Mouse (Mus musculus) CH12.LX (cell line): Measurements from ENCODE around the gene Pgm2l1.

Experiments
- CHD2 ChIP-seq: IDR thresholded peaks from 2 replicates; pipeline ENCODE4 v1.6.1; 2011; ENCODE audit warnings: low read length, improper control_type of control experiment
- CTCF ChIP-seq, 2 experiments: IDR thresholded peaks in 1 of 2; conservative IDR thresholded peaks in 1 of 2; 2 replicates each; pipeline ENCODE4 v1.5.1; 2011 to 2012; ENCODE audit warnings: low read depth in 2 of 2, low read length in 2 of 2, improper control_type of control experiment in 1 of 2, inconsistent platforms in 1 of 2, mild to moderate bottlenecking in 1 of 2, moderate library complexity in 1 of 2
- ELF1 ChIP-seq: IDR thresholded peaks from 2 replicates; pipeline ENCODE4 v1.6.1; 2014; ENCODE audit warnings: low read depth, mild to moderate bottlenecking, inconsistent platforms, low read length, improper control_type of control experiment
- IRF4 ChIP-seq: IDR thresholded peaks from 2 replicates; pipeline ENCODE4 v1.6.1; 2014; ENCODE audit warnings: low read depth, mild to moderate bottlenecking, inconsistent platforms, low read length, improper control_type of control experiment
- MAFK ChIP-seq: IDR thresholded peaks from 2 replicates; pipeline ENCODE4 v1.6.1; 2011; ENCODE audit warnings: low read length, improper control_type of control experiment; ENCODE audit not compliant: insufficient replicate concordance
- MXI1 ChIP-seq: IDR thresholded peaks from 2 replicates; pipeline ENCODE4 v1.6.1; 2011; ENCODE audit warnings: mild to moderate bottlenecking, low read depth, low read length, improper control_type of control experiment
- POLR2A ChIP-seq: IDR thresholded peaks from 2 replicates; pipeline ENCODE4 v1.6.1; 2011; ENCODE audit warnings: low read depth, mild to moderate bottlenecking, improper control_type of control experiment, low read length
- POLR2AphosphoS2 ChIP-seq: IDR thresholded peaks from 2 replicates; pipeline ENCODE4 v1.6.1; 2011; ENCODE audit warnings: low read depth, low read length, improper control_type of control experiment
- RAD21 ChIP-seq: IDR thresholded peaks from 2 replicates; pipeline ENCODE4 v1.6.1; 2011; ENCODE audit warnings: low read depth, mild to moderate bottlenecking, low read length, improper control_type of control experiment, moderate library complexity
- RCOR1 ChIP-seq: conservative IDR thresholded peaks from 2 replicates; pipeline ENCODE4 v1.6.1; 2012; ENCODE audit warnings: low read depth, mild to moderate bottlenecking, inconsistent platforms, low read length, improper control_type of control experiment
- SIN3A ChIP-seq: IDR thresholded peaks from 2 replicates; pipeline ENCODE4 v1.6.1; 2012; ENCODE audit warnings: low read length, improper control_type of control experiment, inconsistent platforms
- TBP ChIP-seq: conservative IDR thresholded peaks from 2 replicates; pipeline ENCODE4 v1.6.1; 2011; ENCODE audit warnings: low read depth, low read length, improper control_type of control experiment
- ZKSCAN1 ChIP-seq: IDR thresholded peaks from 2 replicates; pipeline ENCODE4 v1.6.1; 2012; ENCODE audit warnings: low read depth, inconsistent platforms, low read length, improper control_type of control experiment, borderline replicate concordance
- ZMIZ1 ChIP-seq: IDR thresholded peaks from 2 replicates; pipeline ENCODE4 v1.6.1; 2012; ENCODE audit warnings: low read depth, mild to moderate bottlenecking, inconsistent platforms, low read length, improper control_type of control experiment

DNA sequence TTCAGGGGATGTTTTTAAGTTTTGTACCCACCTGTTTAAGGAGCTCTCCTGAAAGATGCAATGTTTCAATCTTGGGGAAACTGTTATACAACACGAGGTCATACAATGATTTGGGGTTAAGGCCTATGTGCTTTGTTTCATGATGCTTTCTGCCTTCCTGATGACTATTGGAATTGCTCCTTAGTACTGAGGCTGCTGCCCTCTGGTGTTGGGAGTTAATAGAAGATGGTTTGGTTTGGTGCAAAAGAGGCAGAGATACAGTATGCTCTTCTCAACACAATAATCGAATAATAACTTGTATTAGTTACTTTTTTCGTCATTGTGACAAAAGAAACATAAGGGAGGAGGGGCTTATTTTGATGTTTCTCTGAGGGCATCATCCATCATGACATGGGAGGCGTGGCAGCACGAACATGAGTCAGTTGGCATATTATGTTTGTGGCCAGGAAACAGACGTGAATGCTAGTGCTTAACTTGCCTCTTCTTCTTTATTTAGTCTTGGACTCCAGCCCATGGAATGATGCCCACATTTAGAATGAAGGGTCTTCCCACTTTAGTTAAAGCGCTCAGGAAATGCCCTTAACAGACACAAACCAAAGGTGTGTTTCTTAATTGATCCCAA is 7.2 kb downstream of the Pgm2l1 start:
- peak; percentile 32 to 88; a peak in 3 of 4 replicates for TF ChIP-seq CTCF (conservative IDR thresholded peaks at IDR 0.05 in 1 of 2, IDR thresholded peaks at IDR 0.05 in 1 of 2; ENCODE audit: low read depth in 2 of 2, low read length in 2 of 2)
- no peak for TF ChIP-seq ELF1
- TF ChIP-seq POLR2A = no peak
- no peak for TF ChIP-seq SIN3A
- peak; percentile 77 for TF ChIP-seq RAD21
- no peak for TF ChIP-seq POLR2AphosphoS2
- TF ChIP-seq CHD2 = no peak
- 0 out of 2 replicates have a peak, but pooled peaks have one; percentile 26 for TF ChIP-seq MAFK
- no peak for TF ChIP-seq TBP
- no peak for TF ChIP-seq ZMIZ1
- TF ChIP-seq MXI1 = no peak
- no peak for TF ChIP-seq RCOR1
- no peak for TF ChIP-seq IRF4
- TF ChIP-seq ZKSCAN1 = no peak
